9 mouse cellular contexts compared by ENCODE assay signal in genomic region chr9:34498651-34499050, GRCm38 (mm10). TPM values are rescaled to one million over a fixed set of nuclear protein-coding genes. Genes with fewer than 3 reads are reported as not detected.
A peak's percentile ranks its signal among the peaks of the same experiment; 100 is the strongest.
DNase-seq lines count a peak whose midpoint lies in the region; ATAC-seq and TF ChIP-seq lines count a peak whose summit lies in the region.
"Had no signal": no experiment of that assay in that cellular context is flagged by ENCODE, and none has a peak within 500 bp of the region (broad histone marks: within the 10 kb centered on the region; RNA-seq: fewer than 3 reads in every experiment).

No protein-coding gene starts in this region.

- H3K4me2 ChIP-seq in hindbrain, embryonic 13.5 days = no peak overlapping the region
- H3K4me2 ChIP-seq: lung, embryonic 15.5 days had no signal

- peak; percentile 72 for DNase-seq in ZHBTc4 (ENCODE audit: low read depth, low spot score)
- peak; percentile 90 to 94 for DNase-seq in cerebellum, adult 18-20 months
- peak; percentile 76 for DNase-seq in forelimb bud, embryonic 11.5 days (ENCODE audit: low read depth, low spot score)
- peak; percentile 85 to 92 for DNase-seq in left cerebral cortex, adult 2 months (ENCODE audit: extremely low spot score in 1 of 2, low spot score in 2 of 2)
- peak; percentile 78 for DNase-seq in mesoderm, embryonic 11.5 days (ENCODE audit: low read depth, low spot score)
- DNase-seq in right cerebral cortex, postnatal 36 days (ENCODE audit: low spot score in 2 of 2) = peak; percentile 67 to 81

- no peaks in the 10 kb centered on the region for H3K36me3 ChIP-seq in hindbrain, embryonic 13.5 days
- H3K36me3 ChIP-seq: lung, embryonic 15.5 days had no signal

- no peaks in the 10 kb centered on the region for H3K9me3 ChIP-seq in hindbrain, embryonic 13.5 days
- H3K9me3 ChIP-seq: lung, embryonic 15.5 days had no signal

- H3K27me3 ChIP-seq in hindbrain, embryonic 13.5 days = peaks cover 6% of the 10 kb centered on the region

- peak; percentile 69; the same call in 1 of the 2 replicates for ATAC-seq in hindbrain, embryonic 13.5 days (ENCODE audit: low FRiP score)
- ATAC-seq in inflammation-experienced regulatory T-cells, adult 6 months = no peak

- H3K4me1 ChIP-seq in hindbrain, embryonic 13.5 days (replicated peaks) = peaks cover 11% of the 10 kb centered on the region
- H3K4me1 ChIP-seq: lung, embryonic 15.5 days had no signal

- TF ChIP-seq CTCF in left cerebral cortex, adult 2 months (IDR thresholded peaks at IDR 0.05) = peak; percentile 92

- intact Hi-C loops in left cerebral cortex, adult 2 months (cut with DNase I) = loop anchor here (1.0 to 10.0 kb wide), 7 partner anchors 159 to 666 kb away; no protein-coding TSS in a partner anchor

- no peak overlapping the region for H3K27ac ChIP-seq in hindbrain, embryonic 13.5 days
- no peak overlapping the region for H3K27ac ChIP-seq in left cerebral cortex, adult 2 months
- H3K27ac ChIP-seq: lung, embryonic 15.5 days had no signal

- H3K9ac ChIP-seq in hindbrain, embryonic 13.5 days = no peak overlapping the region
- H3K9ac ChIP-seq: lung, embryonic 15.5 days had no signal

- 3% methylated on average over 5 of the region's 5 CpGs for WGBS in hindbrain, embryonic 13.5 days

- no peak overlapping the region for H3K4me3 ChIP-seq in hindbrain, embryonic 13.5 days
- H3K4me3 ChIP-seq in left cerebral cortex, adult 2 months = no peak overlapping the region
- H3K4me3 ChIP-seq: lung, embryonic 15.5 days had no signal

RNA-seq across cellular contexts. Expression of gene Kirrel3, which starts 13.0 kb away (rescaled TPM):
- 26.2 and 28.7 TPM in 2 replicates for polyA plus RNA-seq in hindbrain, embryonic 13.5 days (2015; fragmentation: Nextera tagmentation; extraction: Ambion mirVana)
- total RNA-seq in left cerebral cortex, adult 2 months (2021) = 10 to 100 TPM; 59.8 to 62.6 TPM
- polyA plus RNA-seq in inflammation-experienced regulatory T-cells, adult 6 months (2017; shearing (Covaris generic)) = under 1 TPM; 0.15 to 0.65 (median 0.54) TPM

Comparison
In these comparisons a context has a peak if more than half of its experiments do, and no peak if none do; other contexts are left out.
1. RNA of gene Kirrel3, which starts 13.0 kb away (polyA plus RNA-seq): 26.2 to 28.7 TPM in hindbrain, embryonic 13.5 days; 0.15 to 0.65 TPM in inflammation-experienced regulatory T-cells, adult 6 months; every median in the first group is over 10 times any median in the second.
2. Peak in every context shown above with its lines, with median percentiles within 50 percentile points of each other: DNase-seq.